Mouse (Mus musculus) G1E (cell line): ENCODE results near the gene Grrp1. TPM values are rescaled to one million over a fixed set of nuclear protein-coding genes. Genes with fewer than 3 reads are reported as not detected.
"Not testable (repeated sequence)": the region's sequence is repeated elsewhere in the genome, so short reads cannot be mapped to it uniquely, and the experiment has no call there.

Source experiments
- ATAC-seq: 2 replicates; pipeline ENCODE4 v1.8.0; 2016; ENCODE audit warnings: mild to moderate bottlenecking; ENCODE audit not compliant: insufficient number of reproducible peaks, poor library complexity, low FRiP score, severe bottlenecking; ENCODE audit errors: extremely low read depth
- DNase-seq: peaks from one replicate; pipeline ENCODE4 v3.0.0; 2012; ENCODE audit warnings: low spot score
- H3K27me3 ChIP-seq: 2 replicates; pipeline ENCODE4 v1.6.1; 2012; ENCODE audit warnings: mild to moderate bottlenecking, low read length, inconsistent platforms; ENCODE audit not compliant: insufficient read depth
- H3K36me3 ChIP-seq: replicated peaks from 2 replicates; pipeline ENCODE3; 2012; ENCODE audit warnings: mild to moderate bottlenecking, inconsistent platforms
- H3K4me1 ChIP-seq: 2 replicates; pipeline ENCODE4 v1.6.1; 2012; ENCODE audit warnings: low read depth, low read length, inconsistent platforms, mixed read lengths; ENCODE audit not compliant: insufficient read depth
- H3K4me3 ChIP-seq: 2 replicates; pipeline ENCODE4 v1.5.1; 2012; ENCODE audit warnings: low read depth, mild to moderate bottlenecking, inconsistent platforms, low read length, moderate library complexity, mixed read lengths
- H3K9me3 ChIP-seq: replicated peaks from 2 replicates; pipeline ENCODE4 v1.6.1; 2012; ENCODE audit warnings: inconsistent platforms
- CTCF ChIP-seq: IDR thresholded peaks from 2 replicates; pipeline ENCODE4 v1.5.1; 2012; ENCODE audit warnings: low read depth, low read length, inconsistent platforms, mixed read lengths
- GATA1 ChIP-seq: IDR thresholded peaks from 2 replicates; pipeline ENCODE4 v1.6.1; 2012; ENCODE audit warnings: borderline replicate concordance, low read length, inconsistent platforms, mixed read lengths
- GATA2 ChIP-seq: IDR thresholded peaks from 2 replicates; pipeline ENCODE4 v1.6.1; 2012; ENCODE audit warnings: low read depth, low read length, inconsistent platforms, borderline replicate concordance
- POLR2AphosphoS5 ChIP-seq: IDR thresholded peaks from 2 replicates; pipeline ENCODE4 v1.6.1; 2012; ENCODE audit warnings: low read depth, low read length, inconsistent platforms; ENCODE audit not compliant: insufficient replicate concordance
- TAL1 ChIP-seq: conservative IDR thresholded peaks from 2 replicates; pipeline ENCODE4 v1.6.1; 2012; ENCODE audit warnings: low read depth, low read length, inconsistent platforms, mixed read lengths
- polyA plus RNA-seq: library from polyadenylated mRNA; stranded (reverse); fragments of >175 nt; gene quantifications from 2 replicates; pipeline ENCODE4 v1.2.3, GENCODE M21; 2012
- total RNA-seq, 2 experiments: library from RNA; stranded (forward) in 1 of 2; stranded (reverse) in 1 of 2; fragments of 200-1000 nt in 1 of 2; fragments of >200 nt in 1 of 2; fragmentation: Nextera tagmentation in 1 of 2; gene quantifications; 2 replicates each; pipeline ENCODE4 v1.2.3; 2014 to 2017

The Grrp1 gene
- total and polyA plus RNA-seq, 3 experiments, result not detected

DNA sequence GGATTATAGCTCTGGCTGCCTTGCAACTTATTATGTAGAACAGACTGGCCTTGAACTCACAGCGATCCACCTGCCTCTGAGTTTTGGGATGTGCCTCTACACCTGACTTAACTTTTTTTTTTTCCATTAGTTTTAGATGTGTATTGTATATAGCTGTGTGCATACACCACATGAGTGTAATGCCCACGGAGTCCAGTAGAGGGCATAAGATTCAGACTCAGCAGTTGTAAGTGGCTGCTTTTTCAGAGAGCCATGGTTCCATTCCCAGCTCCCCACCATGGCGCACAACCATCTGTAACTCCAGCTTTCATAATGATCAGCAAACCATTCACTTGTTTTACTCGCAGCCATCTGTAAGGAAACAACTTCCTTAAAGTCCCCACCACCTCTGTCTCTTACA, 42.6 kb upstream of the Grrp1 start:
- DNase-seq, result no peak
- peaks cover 27% of the 10 kb centered on the region for H3K4me1 ChIP-seq
- H3K27me3 ChIP-seq, result peaks cover 19% of the 10 kb centered on the region
- H3K9me3 ChIP-seq, result peaks cover 3% of the 10 kb centered on the region; the same call in 1 of the 2 replicates
- no peak overlapping the region for H3K4me3 ChIP-seq
- TF ChIP-seq CTCF, result no peak
- H3K36me3 ChIP-seq, result no peaks in the 10 kb centered on the region
- no peak for ATAC-seq

DNA sequence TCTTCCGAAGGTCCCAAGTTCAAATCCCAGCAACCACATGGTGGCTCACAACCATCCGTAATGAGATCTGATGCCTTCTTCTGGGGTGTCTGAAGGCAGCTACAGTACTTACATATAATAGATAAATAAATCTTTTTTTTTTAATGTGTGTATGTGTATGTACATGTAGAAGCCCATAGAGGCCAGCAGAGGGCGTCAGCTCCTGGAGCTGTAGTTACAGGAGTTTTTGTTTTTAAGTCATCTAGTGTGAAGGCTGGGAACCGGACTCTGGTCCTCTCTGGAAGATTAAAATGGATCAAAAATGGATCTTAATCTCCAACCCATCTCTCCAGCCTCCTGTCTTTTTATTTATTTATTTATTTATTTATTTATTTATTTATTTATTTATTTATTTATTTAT, 42.2 kb upstream of the Grrp1 start:
- not testable (repeated sequence) for DNase-seq, H3K36me3 ChIP-seq, H3K9me3 ChIP-seq, H3K4me3 ChIP-seq, ATAC-seq
- H3K27me3 ChIP-seq, result peaks cover 18% of the 10 kb centered on the region
- H3K4me1 ChIP-seq, result peaks cover 27% of the 10 kb centered on the region

DNA sequence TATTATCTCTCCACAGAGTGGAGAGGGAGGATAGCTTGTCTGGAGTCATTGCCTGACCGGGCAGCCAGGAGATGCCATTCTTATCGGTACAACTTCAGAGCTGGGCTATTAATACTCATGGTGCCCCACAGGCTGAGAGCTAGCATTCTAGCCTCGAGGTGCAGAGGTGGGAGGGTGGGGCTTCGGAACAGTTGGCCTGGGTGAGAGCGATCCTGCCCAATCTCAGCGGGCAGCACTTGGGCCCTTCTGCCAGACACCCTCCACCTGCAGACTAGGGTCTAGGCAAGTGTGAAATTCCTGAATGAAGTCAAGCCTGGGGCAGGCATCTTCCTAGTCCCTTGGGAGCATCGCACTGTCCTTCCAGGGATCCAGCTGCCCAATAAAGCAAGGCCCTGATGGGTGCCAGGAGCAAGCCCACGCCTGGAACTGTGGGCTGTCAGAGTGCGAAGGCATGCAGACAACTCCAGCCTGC, 39.8 kb upstream of the Grrp1 start:
- Histone ChIP-seq H3K4me3 (no peak overlapping the region), H3K9me3 (peaks cover 3% of the 10 kb centered on the region; the same call in 1 of the 2 replicates), H3K4me1 (peaks cover 16% of the 10 kb centered on the region), H3K36me3 (peaks cover 5% of the 10 kb centered on the region), H3K27me3 (peaks cover 18% of the 10 kb centered on the region)
- no peak for TF ChIP-seq TAL1
- TF ChIP-seq GATA1, result no peak
- TF ChIP-seq CTCF, result no peak
- no peak for TF ChIP-seq POLR2AphosphoS5
- TF ChIP-seq GATA2, result no peak
- no peak for DNase-seq
- ATAC-seq, result no peak

DNA sequence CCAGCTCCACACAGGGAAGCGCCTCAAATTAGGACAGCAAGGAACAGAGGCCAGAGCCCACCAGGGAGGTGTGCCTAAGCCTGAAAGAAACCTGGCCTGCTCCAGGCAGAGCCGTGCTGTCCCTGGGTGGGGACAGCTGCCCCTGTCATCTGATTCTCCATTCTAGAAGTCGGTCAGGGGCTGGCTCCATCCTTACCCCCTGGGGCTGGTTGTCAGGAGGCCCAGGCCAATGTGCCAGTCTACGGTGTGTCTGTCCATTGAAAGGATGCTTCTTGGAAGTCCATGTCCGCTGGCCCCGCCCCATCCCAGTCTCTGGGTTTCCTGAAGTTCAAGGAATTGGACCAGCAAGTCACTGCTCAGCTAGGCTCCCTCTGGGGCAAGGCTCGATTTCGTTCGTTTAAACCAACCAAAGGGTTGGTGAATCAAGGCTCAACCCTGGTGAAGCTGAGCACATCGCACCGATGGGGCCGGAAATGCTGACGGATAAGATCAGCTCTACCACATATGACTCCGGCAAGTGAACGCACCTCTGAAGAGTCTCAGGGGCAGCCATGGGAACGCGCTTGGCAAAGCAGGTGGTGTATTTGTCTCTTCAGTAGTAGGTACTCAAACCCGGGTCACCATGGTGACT, 39.3 kb upstream of the Grrp1 start:
- no peak for ATAC-seq
- H3K9me3 ChIP-seq, result peaks cover 3% of the 10 kb centered on the region; the same call in 1 of the 2 replicates
- H3K36me3 ChIP-seq, result peaks cover 5% of the 10 kb centered on the region

DNA sequence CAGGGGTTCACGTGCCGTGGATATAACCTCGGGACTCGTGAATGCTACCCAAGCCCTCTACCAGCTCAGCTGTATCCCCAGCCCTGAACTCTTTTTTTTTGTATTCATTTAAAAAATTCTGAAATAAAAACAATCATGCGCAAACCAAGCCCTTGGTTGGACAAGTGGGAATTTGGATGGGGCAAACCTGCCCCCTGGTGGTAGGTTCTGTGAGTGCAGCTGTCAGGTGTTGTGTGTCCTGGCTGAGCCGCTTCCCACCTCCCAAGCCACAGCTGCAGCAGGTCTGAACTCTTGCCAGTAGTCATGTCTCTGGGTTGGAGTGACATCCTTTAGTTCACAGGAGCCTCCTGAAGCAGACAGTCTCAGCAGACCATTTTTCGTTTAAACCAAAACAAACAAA, 38.2 kb upstream of the Grrp1 start:
- Histone ChIP-seq H3K4me3 (no peak overlapping the region), H3K4me1 (peaks cover 24% of the 10 kb centered on the region), H3K27me3 (peaks cover 18% of the 10 kb centered on the region), H3K36me3 (peaks cover 5% of the 10 kb centered on the region), H3K9me3 (peaks cover 3% of the 10 kb centered on the region; the same call in 1 of the 2 replicates)
- DNase-seq, result no peak
- no peak for ATAC-seq
- TF ChIP-seq GATA1 (no peak), CTCF (peak; percentile 71; the same call in 1 of the 2 replicates)

More for the DNA sequence above, 39.3 kb upstream of the Grrp1 start:
- no peak for DNase-seq
- H3K4me3 ChIP-seq, result no peak overlapping the region
- peaks cover 22% of the 10 kb centered on the region for H3K4me1 ChIP-seq
- H3K27me3 ChIP-seq, result peaks cover 18% of the 10 kb centered on the region
- TF ChIP-seq GATA1 (no peak), TAL1 (no peak), CTCF (no peak), POLR2AphosphoS5 (no peak), GATA2 (no peak)

DNA sequence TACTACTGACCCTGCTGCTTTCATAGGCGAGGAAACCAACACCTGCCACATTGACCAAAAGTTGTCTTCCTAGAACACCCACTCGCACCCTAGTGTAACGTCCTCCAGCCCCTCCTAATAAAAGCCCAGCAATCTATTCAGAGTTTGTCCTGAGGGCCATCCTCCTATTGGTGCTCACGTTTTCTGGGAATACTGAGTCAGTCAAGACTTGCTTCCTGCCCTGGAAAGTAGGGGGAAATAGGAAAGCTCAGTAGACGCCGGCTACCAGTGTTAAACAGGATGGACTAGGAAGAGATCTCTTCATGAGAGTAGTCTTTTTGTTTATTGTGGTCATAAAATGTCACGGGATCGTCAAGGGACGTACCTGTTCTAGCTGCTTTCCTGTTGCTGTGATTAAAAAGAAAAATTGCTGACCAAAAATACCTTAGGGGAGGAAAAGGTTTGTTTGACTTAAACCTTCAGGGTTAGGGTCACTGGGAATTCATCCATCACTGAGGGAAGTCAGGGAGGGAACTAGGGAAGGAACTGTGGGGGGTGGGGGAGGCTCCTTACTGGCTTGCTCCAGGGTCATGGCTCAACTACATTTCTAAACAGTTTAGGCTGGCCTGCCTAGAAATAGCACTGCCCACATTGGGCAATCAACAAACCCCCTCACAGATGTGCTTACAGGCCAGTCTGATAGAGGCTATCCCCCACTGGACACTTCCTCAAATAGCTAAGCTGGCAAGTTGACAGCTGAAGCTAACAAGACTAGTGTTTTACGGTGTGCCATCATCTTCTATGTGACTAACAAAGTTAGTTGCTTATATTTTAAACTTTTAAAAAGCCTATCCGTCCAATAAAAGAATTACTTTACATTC, 34.7 kb upstream of the Grrp1 start:
- no peaks in the 10 kb centered on the region for H3K9me3 ChIP-seq
- peaks cover 22% of the 10 kb centered on the region for H3K36me3 ChIP-seq
- H3K27me3 ChIP-seq, result peaks cover 10% of the 10 kb centered on the region
- ATAC-seq (no peak), DNase-seq (no peak)
- peaks cover 45% of the 10 kb centered on the region for H3K4me1 ChIP-seq
- TF ChIP-seq GATA2 (no peak), GATA1 (no peak), POLR2AphosphoS5 (no peak), TAL1 (no peak), CTCF (no peak)
- peak overlapping the region; percentile 98 for H3K4me3 ChIP-seq

DNA sequence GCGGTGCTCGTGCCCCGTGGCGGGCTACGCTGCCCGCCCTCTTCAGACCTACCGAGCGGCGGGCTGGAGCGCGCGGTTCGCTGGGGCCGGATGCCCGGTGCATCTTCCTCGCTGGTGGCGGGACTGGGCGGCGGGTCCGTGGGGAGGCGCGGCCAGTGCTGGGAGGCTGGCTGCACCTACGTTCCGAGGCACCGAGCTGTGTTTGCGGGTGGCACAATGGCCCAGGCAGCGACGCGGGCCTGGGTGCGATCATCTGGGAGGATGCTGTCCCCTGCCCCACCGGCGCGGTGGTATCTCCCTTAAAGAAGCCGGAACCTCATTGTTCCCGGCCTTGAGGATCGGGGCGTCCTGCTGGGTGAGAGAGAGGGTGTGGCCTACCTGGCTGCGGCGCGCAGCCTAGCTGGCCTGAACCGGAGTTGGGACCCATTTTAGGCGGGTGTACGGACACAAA, 33.7 kb upstream of the Grrp1 start, which contains the start of gene Pdik1l:
Pdik1l (minus strand) TSS at position 321 of the 451 bp plus-strand sequence.
- Histone ChIP-seq H3K36me3 (peaks cover 32% of the 10 kb centered on the region), H3K4me1 (peaks cover 43% of the 10 kb centered on the region), H3K27me3 (peaks cover under 1% of the 10 kb centered on the region; the same call in 1 of the 2 replicates), H3K4me3 (peak within 1 kb of the TSS; percentile 98), H3K9me3 (no peaks in the 10 kb centered on the region)
- DNase-seq (peak; percentile 83), ATAC-seq (peak; percentile 68)
- TF ChIP-seq CTCF, result no peak
- no peak; the same call in 1 of the 2 replicates for TF ChIP-seq POLR2AphosphoS5
- no peak for TF ChIP-seq TAL1
- TF ChIP-seq GATA2, result no peak
- TF ChIP-seq GATA1, result no peak
